Mouse (Mus musculus): ENCODE measurements at regions not wholly inside any gene's neighbourhood (a gene's known extent, or its start where the extent isn't known, plus 50 kb on each side); places are given as distances from the start of the nearest gene placed in this dataset.

GRCm38 (mm10) chr13:70134544-70134943, 332.3 kb downstream of the Med10 start:
- DNase-seq = no peak

- DNase-seq = no peak
Measured at GRCm38 (mm10) chr13:70136209-70136608, 334.0 kb downstream of the Med10 start.

- DNase-seq = no peak
Measured at GRCm38 (mm10) chr13:70144461-70144860, 342.3 kb downstream of the Med10 start.

GRCm38 (mm10) chr13:70145466-70145865, 343.3 kb downstream of the Med10 start:
- DNase-seq = no peak

- no peak for DNase-seq
Measured at GRCm38 (mm10) chr13:70149041-70149898, 347.1 kb downstream of the Med10 start.

- no peak for DNase-seq
Measured at GRCm38 (mm10) chr13:70149899-70150184, 347.6 kb downstream of the Med10 start.

GRCm38 (mm10) chr13:70153062-70153461, 350.9 kb downstream of the Med10 start:
- no peak for DNase-seq

GRCm38 (mm10) chr13:70155596-70155995, 353.4 kb downstream of the Med10 start:
- DNase-seq = no peak

GRCm38 (mm10) chr13:70156975-70157588, 354.9 kb downstream of the Med10 start:
- no peak for DNase-seq

- no peak for DNase-seq
Measured at GRCm38 (mm10) chr13:70159065-70159464, 356.9 kb downstream of the Med10 start.

GRCm38 (mm10) chr13:70159604-70160003, 357.4 kb downstream of the Med10 start:
- DNase-seq = no peak

- DNase-seq = no peak
Measured at GRCm38 (mm10) chr13:70162115-70162514, 359.9 kb downstream of the Med10 start.

- DNase-seq = no peak
Measured at GRCm38 (mm10) chr13:70165511-70166225, 363.5 kb downstream of the Med10 start.

- DNase-seq = no peak
Measured at GRCm38 (mm10) chr13:70167747-70168146, 365.6 kb downstream of the Med10 start.

- DNase-seq = no peak
Measured at GRCm38 (mm10) chr13:70168906-70169305, 366.7 kb downstream of the Med10 start.

- no peak for DNase-seq
Measured at GRCm38 (mm10) chr13:70177066-70177465, 374.9 kb downstream of the Med10 start.

- no peak for DNase-seq
Measured at GRCm38 (mm10) chr13:70178073-70178491, 375.9 kb downstream of the Med10 start.

- DNase-seq = no peak
Measured at GRCm38 (mm10) chr13:70190978-70191377, 388.8 kb downstream of the Med10 start.

- no peak for DNase-seq
Measured at GRCm38 (mm10) chr13:70192101-70193025, 390.2 kb downstream of the Med10 start.

- no peak for DNase-seq
Measured at GRCm38 (mm10) chr13:70193270-70193669, 391.1 kb downstream of the Med10 start.

GRCm38 (mm10) chr13:70195854-70196253, 393.7 kb downstream of the Med10 start:
- DNase-seq = no peak

GRCm38 (mm10) chr13:70198638-70199037, 396.4 kb downstream of the Med10 start:
- no peak for DNase-seq
